Mouse (Mus musculus) megakaryocyte, embryonic 14.5 days (primary cell): ENCODE data around the gene Erbb4.

Experiments
- FLI1 ChIP-seq: IDR thresholded peaks from 2 replicates; pipeline ENCODE4 v1.6.1; 2012; ENCODE audit warnings: low read length, inconsistent platforms, mixed read lengths
- GATA1 ChIP-seq: IDR thresholded peaks from 3 replicates; pipeline ENCODE4 v1.6.1; 2012; ENCODE audit warnings: mixed read lengths, low read length, inconsistent platforms, borderline replicate concordance

DNA sequence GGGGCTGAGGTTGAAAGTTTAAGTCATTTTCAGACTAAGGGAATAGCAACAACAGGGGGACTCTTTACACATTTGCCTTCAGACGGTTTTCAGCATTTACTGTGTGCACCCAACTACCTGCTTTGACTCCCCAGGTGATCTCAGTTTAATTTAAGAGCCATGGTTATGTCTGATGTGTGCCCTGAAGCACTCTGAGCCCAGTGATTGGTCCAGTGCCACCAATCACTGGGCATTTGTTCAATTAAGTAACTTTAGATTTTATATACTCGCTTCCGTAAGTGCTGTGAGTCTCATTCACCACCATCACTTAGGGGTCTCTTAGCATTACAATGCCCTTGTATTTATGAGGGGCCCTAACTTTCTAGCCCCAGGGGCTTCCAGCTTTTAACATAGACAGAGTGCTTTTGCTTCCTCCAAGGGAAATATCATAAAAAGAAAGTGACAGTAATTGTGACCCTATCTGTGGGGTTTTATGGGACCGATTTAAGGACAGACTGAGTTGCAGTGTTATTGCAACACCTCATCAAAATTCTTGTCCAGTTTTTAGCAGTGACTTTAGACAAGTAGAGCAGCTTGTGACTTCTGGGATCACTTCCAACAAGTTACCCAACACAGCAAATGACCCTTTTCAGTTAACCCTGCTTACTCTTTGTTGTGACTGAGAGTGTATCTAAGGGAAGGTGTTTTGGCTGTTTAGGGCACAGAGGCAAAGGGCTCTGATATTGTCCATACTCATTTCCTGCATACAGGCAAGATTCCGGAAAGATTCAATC, 134.3 kb downstream of the Erbb4 start:
- TF ChIP-seq GATA1, result no peak
- no peak for TF ChIP-seq FLI1
